Mouse (Mus musculus) midbrain, embryonic 11.5 days (tissue): ENCODE measurements around the gene Tnfrsf8. TPM values are rescaled to one million over a fixed set of nuclear protein-coding genes. Genes with fewer than 3 reads are reported as not detected.
"Not testable (repeated sequence)": the region's sequence is repeated elsewhere in the genome, so short reads cannot be mapped to it uniquely, and the experiment has no call there.

ENCODE experiments used
- ATAC-seq: fragments of 200-750 bp; cut with Nextera tagmentation; 2 replicates; pipeline ENCODE4 v1.8.0; 2017; ENCODE audit warnings: moderate TSS enrichment, moderate library complexity; ENCODE audit not compliant: low FRiP score
- DNase-seq: peaks from one replicate; pipeline ENCODE4 v3.0.0; 2015; ENCODE audit warnings: low spot score; ENCODE audit errors: missing footprints
- H3K27ac ChIP-seq: fragments of 300-500 bp; sonication (generic); 2 replicates; pipeline ENCODE4 v1.5.1; 2014; ENCODE audit warnings: low read depth, low read length
- H3K27me3 ChIP-seq: fragments of 300-500 bp; sonication (generic); 2 replicates; pipeline ENCODE4 v1.6.1; 2014; ENCODE audit warnings: mild to moderate bottlenecking, low read length, moderate library complexity, mixed read lengths; ENCODE audit not compliant: control insufficient read depth, insufficient read depth
- H3K36me3 ChIP-seq: fragments of 300-500 bp; sonication (generic); 2 replicates; pipeline ENCODE4 v1.6.1; 2014; ENCODE audit warnings: mild to moderate bottlenecking, low read length, moderate library complexity, mixed read lengths; ENCODE audit not compliant: control insufficient read depth, insufficient read depth
- H3K4me1 ChIP-seq: fragments of 300-500 bp; sonication (generic); 2 replicates; pipeline ENCODE4 v1.6.1; 2014; ENCODE audit warnings: low read length; ENCODE audit not compliant: control insufficient read depth, insufficient read depth
- H3K4me2 ChIP-seq: fragments of 300-500 bp; sonication (generic); 2 replicates; pipeline ENCODE4 v1.6.1; 2014; ENCODE audit warnings: mild to moderate bottlenecking, moderate library complexity
- H3K4me3 ChIP-seq: fragments of 300-500 bp; sonication (generic); 2 replicates; pipeline ENCODE4 v1.5.1; 2014; ENCODE audit warnings: low read depth, low read length
- H3K9ac ChIP-seq: fragments of 300-500 bp; sonication (generic); 2 replicates; pipeline ENCODE4 v1.6.1; 2014; ENCODE audit warnings: low read length
- H3K9me3 ChIP-seq: fragments of 300-500 bp; sonication (generic); 2 replicates; pipeline ENCODE4 v1.6.1; 2016; ENCODE audit warnings: low read length; ENCODE audit not compliant: control insufficient read depth
- WGBS: fragments of 180-500 bp; shearing (Covaris S2); extraction: QIAGEN DNeasy Blood & Tissue Kit; methylation state at CpG from one replicate; pipeline ENCODE4 v1.1.7; 2014; 5-methylcytosine and 5-hydroxymethylcytosine counted together
- polyA plus RNA-seq: library from polyadenylated mRNA; unstranded; fragments of >200 nt; fragmentation: Nextera tagmentation; extraction: Ambion mirVana; gene quantifications from 2 replicates; pipeline ENCODE4 v1.2.1, GENCODE M21; 2014

Gene Tnfrsf8
- 0.04 TPM in 1 of 2 replicates, not detected in the other for polyA plus RNA-seq

GRCm38 (mm10) chr4:145314836-145315467, at the start of gene Tnfrsf8:
Tnfrsf8 (minus strand) TSS chr4:145315164.
- ATAC-seq: no peak
- 2% methylated on average over 24 of the region's 24 CpGs for WGBS
- no peak within 1 kb of the TSS for H3K4me3 ChIP-seq

DNA sequence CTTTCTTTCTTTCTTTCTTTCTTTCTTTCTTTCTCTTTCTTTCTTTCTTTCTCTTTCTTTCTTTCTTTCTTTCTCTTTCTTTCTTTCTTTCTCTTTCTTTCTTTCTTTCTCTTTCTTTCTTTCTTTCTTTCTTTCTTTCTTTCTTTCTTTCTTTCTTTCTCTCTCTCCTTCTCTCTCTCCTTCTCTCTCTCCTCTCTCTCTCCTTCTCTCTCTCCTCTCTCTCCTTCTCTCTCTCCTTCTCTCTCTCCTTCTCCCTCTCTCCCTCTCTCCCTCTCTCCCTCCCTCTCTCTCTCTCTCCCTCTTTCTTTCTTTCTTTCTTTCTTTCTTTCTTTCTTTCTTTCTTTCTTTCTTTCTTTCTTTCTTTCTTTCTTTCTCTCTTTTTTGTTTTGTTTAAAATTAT, 46.7 kb upstream of the Tnfrsf8 start:
- not testable (repeated sequence) for H3K27me3 ChIP-seq, H3K4me3 ChIP-seq, H3K4me1 ChIP-seq, DNase-seq, H3K27ac ChIP-seq, H3K4me2 ChIP-seq, H3K9ac ChIP-seq, ATAC-seq, H3K9me3 ChIP-seq, H3K36me3 ChIP-seq

More at GRCm38 (mm10) chr4:145314836-145315467, at the start of gene Tnfrsf8:
- Histone ChIP-seq H3K36me3 (no peaks in the 10 kb centered on the region), H3K9ac (no peak within 1 kb of the TSS), H3K4me2 (no peak within 1 kb of the TSS), H3K9me3 (no peaks in the 10 kb centered on the region), H3K27me3 (no peaks in the 10 kb centered on the region; the same call in 1 of the 2 replicates), H3K4me1 (no peaks in the 10 kb centered on the region), H3K27ac (no peak within 1 kb of the TSS)
- DNase-seq: no peak

DNA sequence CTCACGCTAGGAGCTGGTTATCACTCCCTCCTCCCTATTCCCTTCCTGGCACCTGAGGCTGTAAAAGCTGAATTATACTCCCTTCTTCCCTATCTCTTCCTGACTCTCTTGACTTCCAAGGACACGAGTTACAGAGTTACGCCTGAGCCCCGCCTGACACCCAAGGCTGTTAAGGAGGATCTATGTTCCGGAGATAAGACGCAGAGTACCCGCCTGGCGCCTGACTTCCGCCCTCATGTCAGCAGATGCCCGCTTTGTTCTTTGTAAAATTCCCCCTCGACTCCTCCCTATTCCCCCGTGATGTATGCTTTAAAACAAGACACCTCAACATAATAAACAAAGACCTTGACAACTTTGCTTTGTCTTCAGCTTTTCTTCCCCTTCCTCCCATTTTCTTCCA, 46.1 kb upstream of the Tnfrsf8 start:
- DNase-seq: peak; percentile 84
- Histone ChIP-seq H3K9me3 (no peaks in the 10 kb centered on the region), H3K9ac (no peak overlapping the region), H3K4me2 (no peak overlapping the region), H3K4me1 (no peaks in the 10 kb centered on the region), H3K4me3 (no peak overlapping the region), H3K27ac (no peak overlapping the region), H3K36me3 (no peaks in the 10 kb centered on the region), H3K27me3 (no peaks in the 10 kb centered on the region)
- WGBS: 25% methylated on average over 12 of the region's 12 CpGs
- no peak for ATAC-seq

- ATAC-seq (no peak), DNase-seq (no peak)
- no peak overlapping the region for H3K27ac ChIP-seq
- 78% methylated on average over 1 of the region's 1 CpGs for WGBS
- no peaks in the 10 kb centered on the region for H3K9me3 ChIP-seq
- no peaks in the 10 kb centered on the region for H3K27me3 ChIP-seq
- H3K9ac ChIP-seq: no peak overlapping the region
- no peaks in the 10 kb centered on the region for H3K4me1 ChIP-seq
- H3K36me3 ChIP-seq: no peaks in the 10 kb centered on the region
- no peak overlapping the region for H3K4me2 ChIP-seq
- H3K4me3 ChIP-seq: no peak overlapping the region
These were observed 45.6 kb upstream of the Tnfrsf8 start for GRCm38 (mm10) chr4:145360567-145360966.

DNA sequence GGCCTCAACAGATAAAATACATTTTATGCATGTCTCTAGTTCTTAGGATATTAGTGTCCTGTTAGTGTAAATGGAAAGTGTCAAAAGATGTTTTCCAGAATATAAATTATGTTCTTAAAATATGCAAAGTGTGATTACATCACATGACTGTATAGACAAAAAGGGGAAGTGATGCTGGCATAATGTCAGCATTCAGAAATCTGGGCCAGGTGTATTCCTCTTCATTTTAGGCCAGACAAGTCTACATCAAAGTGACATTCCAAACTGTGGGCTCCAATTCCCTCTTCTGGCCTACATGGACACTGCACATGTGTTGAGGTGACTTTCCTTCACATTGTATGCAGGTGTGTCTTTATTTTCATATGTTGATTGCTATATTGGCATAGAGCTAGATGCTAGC, 41.3 kb upstream of the Tnfrsf8 start:
- H3K9me3 ChIP-seq: no peaks in the 10 kb centered on the region
- H3K4me3 ChIP-seq: no peak overlapping the region
- ATAC-seq (no peak), DNase-seq (no peak)
- H3K4me2 ChIP-seq: no peak overlapping the region
- H3K36me3 ChIP-seq: no peaks in the 10 kb centered on the region
- no peaks in the 10 kb centered on the region for H3K4me1 ChIP-seq
- H3K9ac ChIP-seq: no peak overlapping the region
- H3K27me3 ChIP-seq: no peaks in the 10 kb centered on the region
- no peak overlapping the region for H3K27ac ChIP-seq

- no peak overlapping the region for H3K4me2 ChIP-seq
- no peak overlapping the region for H3K27ac ChIP-seq
- no peaks in the 10 kb centered on the region for H3K27me3 ChIP-seq
- no peaks in the 10 kb centered on the region for H3K4me1 ChIP-seq
- H3K4me3 ChIP-seq: no peak overlapping the region
- H3K9ac ChIP-seq: no peak overlapping the region
- H3K9me3 ChIP-seq: no peaks in the 10 kb centered on the region
- 47% methylated on average over 2 of the region's 2 CpGs for WGBS
- no peak for DNase-seq
- no peak for ATAC-seq
- H3K36me3 ChIP-seq: no peaks in the 10 kb centered on the region
These were observed 38.9 kb upstream of the Tnfrsf8 start for GRCm38 (mm10) chr4:145353855-145354254.

DNA sequence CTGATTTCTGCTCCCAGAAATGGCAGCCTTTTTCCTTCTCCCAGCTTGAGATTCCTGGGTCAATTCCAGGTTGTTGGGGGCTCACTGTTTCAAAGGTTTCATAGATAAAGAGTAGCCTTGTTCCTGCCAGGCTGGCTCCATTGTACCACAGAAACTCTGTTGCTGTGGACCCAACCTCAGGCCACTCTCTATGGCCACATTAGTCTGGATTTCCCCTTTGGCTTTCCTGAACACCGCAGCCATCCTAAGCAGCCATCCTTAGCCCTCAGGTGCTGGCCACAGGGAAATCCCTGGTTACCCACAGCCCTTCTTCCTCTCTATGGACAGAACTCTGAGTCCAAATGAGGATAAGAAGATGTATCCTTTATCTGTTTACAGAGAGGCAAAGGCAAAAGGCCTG, 30.0 kb upstream of the Tnfrsf8 start:
- H3K4me3 ChIP-seq: no peak overlapping the region
- no peak overlapping the region for H3K4me2 ChIP-seq
- no peak for DNase-seq
- H3K4me1 ChIP-seq: no peaks in the 10 kb centered on the region
- no peaks in the 10 kb centered on the region for H3K9me3 ChIP-seq
- H3K27me3 ChIP-seq: no peaks in the 10 kb centered on the region
- H3K9ac ChIP-seq: no peak overlapping the region
- no peak for ATAC-seq
- no peaks in the 10 kb centered on the region for H3K36me3 ChIP-seq
- no peak overlapping the region for H3K27ac ChIP-seq
- 95% methylated on average over 1 of the region's 1 CpGs for WGBS

DNA sequence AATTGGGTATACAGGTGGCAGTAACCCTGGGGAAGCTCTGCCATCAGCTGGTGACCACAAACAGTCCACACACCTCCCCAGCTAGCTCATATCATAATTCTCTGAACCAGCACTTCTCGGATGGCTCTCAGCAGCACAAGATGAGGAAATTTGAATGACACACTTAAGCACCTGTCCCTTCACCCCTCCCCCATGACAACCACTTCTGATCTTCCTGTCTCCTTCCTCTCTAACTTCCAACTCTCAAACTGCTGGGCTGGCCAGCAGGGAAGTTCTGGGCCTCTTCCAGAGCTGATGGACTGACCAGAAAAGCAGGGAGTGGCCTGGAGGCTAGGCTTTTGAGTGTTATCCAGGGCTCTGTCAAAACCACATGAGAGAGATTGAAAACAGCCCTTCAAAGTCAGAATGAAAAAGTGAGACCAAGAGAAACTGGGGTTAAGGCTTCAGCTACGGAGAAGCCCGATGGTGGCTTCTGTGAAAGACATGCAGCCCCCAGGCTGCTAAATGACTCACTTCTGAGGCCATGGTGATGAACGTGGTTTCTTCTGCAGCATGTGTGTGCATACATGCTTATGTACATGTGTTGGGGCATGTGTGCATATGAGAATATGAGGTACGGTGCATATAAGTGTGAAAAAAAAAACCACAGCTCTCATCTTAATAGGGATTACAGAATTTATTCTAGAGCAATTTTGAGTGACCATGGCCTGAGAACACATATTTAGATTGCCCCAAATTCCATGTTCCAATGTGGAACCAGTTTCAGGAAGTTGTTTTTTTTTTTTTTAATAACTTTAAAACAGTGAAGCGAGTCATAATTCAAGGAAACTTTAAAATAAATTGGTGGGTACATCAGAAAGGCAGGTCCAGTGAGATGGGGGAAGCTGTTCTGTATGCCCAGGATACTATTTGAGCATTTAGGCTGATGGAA, 27.2 kb upstream of the Tnfrsf8 start:
- ATAC-seq: no peak
- no peaks in the 10 kb centered on the region for H3K27me3 ChIP-seq
- 81% methylated on average over 6 of the region's 6 CpGs for WGBS

More for the DNA sequence above, 27.2 kb upstream of the Tnfrsf8 start:
- Histone ChIP-seq H3K27ac (no peak overlapping the region), H3K4me3 (no peak overlapping the region), H3K9me3 (no peaks in the 10 kb centered on the region), H3K36me3 (no peaks in the 10 kb centered on the region), H3K4me1 (no peaks in the 10 kb centered on the region), H3K9ac (no peak overlapping the region), H3K4me2 (no peak overlapping the region)
- DNase-seq: no peak
